Comparison of ENCODE assay signal across 11 mouse cellular contexts in the genomic region with DNA sequence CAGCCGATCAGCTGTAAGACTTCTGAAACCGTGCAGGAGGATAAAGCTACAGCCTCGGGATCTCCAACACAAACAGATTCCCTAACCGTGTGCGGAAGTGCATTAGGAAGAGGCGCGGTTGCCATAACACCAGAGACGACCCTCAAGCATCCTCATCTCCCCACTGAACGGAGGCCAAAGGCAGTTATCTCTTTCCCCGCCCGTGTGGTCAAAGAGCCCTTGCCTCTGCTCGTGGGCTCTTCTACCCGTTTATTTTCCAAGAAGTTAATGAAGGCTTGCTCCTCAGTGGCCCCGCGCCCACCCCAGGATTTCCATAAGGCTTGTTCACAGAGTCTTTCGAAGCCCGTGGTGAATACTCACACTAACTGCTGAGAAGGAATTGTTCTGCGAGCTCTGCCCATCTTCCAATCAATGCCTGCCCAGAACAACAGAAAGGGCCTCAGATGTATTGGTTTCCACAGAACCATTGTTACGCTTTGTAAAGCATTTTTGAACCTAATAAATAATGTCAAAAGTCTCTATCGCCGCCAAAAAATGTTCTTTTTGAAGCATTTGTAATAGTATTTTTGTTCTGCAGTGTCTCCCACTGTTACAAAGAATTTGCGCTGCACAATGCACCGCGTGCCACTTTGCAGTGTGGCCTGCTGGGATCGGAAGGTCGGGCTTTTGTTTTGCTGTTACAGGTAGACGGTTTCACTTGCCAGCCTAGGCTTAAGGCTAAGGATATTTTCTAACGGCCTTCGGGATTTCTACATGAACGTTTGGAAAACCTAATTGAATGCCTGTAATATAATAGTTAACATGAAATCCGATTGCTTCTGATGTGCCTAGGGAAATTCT.
A peak's percentile ranks its signal among the peaks of the same experiment; 100 is the strongest.
DNase-seq lines count a peak whose midpoint lies in the region; ATAC-seq and TF ChIP-seq lines count a peak whose summit lies in the region.
"Had no signal": no experiment of that assay in that cellular context is flagged by ENCODE, and none has a peak within 500 bp of the region (broad histone marks: within the 10 kb centered on the region; RNA-seq: fewer than 3 reads in every experiment).

No protein-coding gene starts in this region.

- no peaks in the 10 kb centered on the region for H3K4me1 ChIP-seq in embryonic facial prominence, embryonic 15.5 days
- H3K4me1 ChIP-seq in hindbrain, embryonic 15.5 days (replicated peaks): peaks cover 11% of the 10 kb centered on the region
- H3K4me1 ChIP-seq in neural tube, embryonic 11.5 days (ENCODE audit: control insufficient read depth, insufficient read depth, low read length): no peaks in the 10 kb centered on the region
- no peaks in the 10 kb centered on the region for H3K4me1 ChIP-seq in stomach, postnatal 0 days (replicated peaks; ENCODE audit: control insufficient read depth, insufficient read depth)

- no peak overlapping the region for H3K27ac ChIP-seq in embryonic facial prominence, embryonic 15.5 days (replicated peaks)
- H3K27ac ChIP-seq in hindbrain, embryonic 15.5 days (replicated peaks): no peak overlapping the region
- H3K27ac ChIP-seq in neural tube, embryonic 11.5 days (ENCODE audit: low read depth, low read length): no peak overlapping the region
- H3K27ac ChIP-seq in stomach, postnatal 0 days (replicated peaks): no peak overlapping the region
- H3K27ac ChIP-seq: gastrocnemius, adult 2 months had no signal

- DNase-seq in embryo, embryonic 10 days (ENCODE audit: low spot score): peak; percentile 61
- DNase-seq in neural tube, embryonic 11.5 days (ENCODE audit: low spot score): peak; percentile 67
- no peak for DNase-seq in adipocyte (ENCODE audit: low spot score)
- no peak for DNase-seq in right cerebral cortex, postnatal 25 days
- no peak for DNase-seq in stomach, postnatal 0 days (ENCODE audit: low spot score)
- DNase-seq: gastrocnemius, adult 2 months; heart, postnatal 14 days; kidney, postnatal 25 days had no signal

- WGBS in embryonic facial prominence, embryonic 15.5 days: 55% methylated on average over 31 of the region's 31 CpGs
- 9% methylated on average over 31 of the region's 31 CpGs for WGBS in hindbrain, embryonic 15.5 days
- WGBS in neural tube, embryonic 11.5 days: 34% methylated on average over 31 of the region's 31 CpGs
- WGBS in stomach, postnatal 0 days: 61% methylated on average over 31 of the region's 31 CpGs

- no peak overlapping the region for H3K9ac ChIP-seq in embryonic facial prominence, embryonic 15.5 days
- no peak overlapping the region for H3K9ac ChIP-seq in hindbrain, embryonic 15.5 days
- peak overlapping the region; percentile 29 for H3K9ac ChIP-seq in neural tube, embryonic 11.5 days (ENCODE audit: low read length)
- no peak overlapping the region for H3K9ac ChIP-seq in stomach, postnatal 0 days (ENCODE audit: low read length)

- no peak overlapping the region for H3K4me3 ChIP-seq in embryonic facial prominence, embryonic 15.5 days (replicated peaks)
- peak overlapping the region; percentile 20 for H3K4me3 ChIP-seq in hindbrain, embryonic 15.5 days
- H3K4me3 ChIP-seq in neural tube, embryonic 11.5 days (ENCODE audit: low read depth, low read length): no peak overlapping the region
- H3K4me3 ChIP-seq in stomach, postnatal 0 days (ENCODE audit: low read depth, low read length): no peak overlapping the region
- H3K4me3 ChIP-seq: gastrocnemius, adult 2 months had no signal

- no peaks in the 10 kb centered on the region for H3K27me3 ChIP-seq in embryonic facial prominence, embryonic 15.5 days
- H3K27me3 ChIP-seq in hindbrain, embryonic 15.5 days: no peaks in the 10 kb centered on the region
- no peaks in the 10 kb centered on the region for H3K27me3 ChIP-seq in neural tube, embryonic 11.5 days (ENCODE audit: control insufficient read depth, insufficient read depth, low read length)
- H3K27me3 ChIP-seq in stomach, postnatal 0 days (ENCODE audit: control insufficient read depth, insufficient read depth, low read length): no peaks in the 10 kb centered on the region

- no peaks in the 10 kb centered on the region for H3K36me3 ChIP-seq in embryonic facial prominence, embryonic 15.5 days
- no peaks in the 10 kb centered on the region for H3K36me3 ChIP-seq in hindbrain, embryonic 15.5 days
- H3K36me3 ChIP-seq in neural tube, embryonic 11.5 days (ENCODE audit: control insufficient read depth, insufficient read depth, low read length): no peaks in the 10 kb centered on the region; the same call in 1 of the 2 replicates
- no peaks in the 10 kb centered on the region for H3K36me3 ChIP-seq in stomach, postnatal 0 days (ENCODE audit: control insufficient read depth, insufficient read depth, low read length)

- no peaks in the 10 kb centered on the region for H3K9me3 ChIP-seq in embryonic facial prominence, embryonic 15.5 days (replicated peaks)
- no peaks in the 10 kb centered on the region for H3K9me3 ChIP-seq in hindbrain, embryonic 15.5 days
- no peaks in the 10 kb centered on the region for H3K9me3 ChIP-seq in neural tube, embryonic 11.5 days (ENCODE audit: control insufficient read depth, low read length)
- no peaks in the 10 kb centered on the region for H3K9me3 ChIP-seq in stomach, postnatal 0 days (ENCODE audit: control insufficient read depth, low read length)

- peak overlapping the region; percentile 28 for H3K4me2 ChIP-seq in embryonic facial prominence, embryonic 15.5 days (replicated peaks)
- peak overlapping the region; percentile 50 for H3K4me2 ChIP-seq in hindbrain, embryonic 15.5 days
- peak overlapping the region; percentile 25; the same call in 1 of the 2 replicates for H3K4me2 ChIP-seq in neural tube, embryonic 11.5 days (ENCODE audit: low read depth)
- no peak overlapping the region for H3K4me2 ChIP-seq in stomach, postnatal 0 days (replicated peaks; ENCODE audit: low read depth)

- ATAC-seq in embryonic facial prominence, embryonic 15.5 days (ENCODE audit: insufficient number of reproducible peaks, low FRiP score, low TSS enrichment, low read depth): no peak
- peak; percentile 72 for ATAC-seq in hindbrain, embryonic 15.5 days (ENCODE audit: low FRiP score, low read depth)
- ATAC-seq in neural tube, embryonic 11.5 days (ENCODE audit: insufficient read depth, low FRiP score, low TSS enrichment): peak; percentile 64
- ATAC-seq in stomach, postnatal 0 days (ENCODE audit: low FRiP score, low TSS enrichment): no peak
- ATAC-seq: activated CD4-positive, CD25-positive, alpha-beta regulatory T cell, adult 4 months had no signal

- no peak for TF ChIP-seq EP300 in stomach, postnatal 0 days (optimal IDR thresholded peaks at IDR 0.05)

- TF ChIP-seq CTCF in stomach, postnatal 0 days (IDR thresholded peaks at IDR 0.05; ENCODE audit: low read depth): no peak

Comparison
In these comparisons a context has a peak if more than half of its experiments do, and no peak if none do; other contexts are left out.
1. DNase-seq: peak in embryo, embryonic 10 days (single experiment) and neural tube, embryonic 11.5 days (single experiment); none in adipocyte (single experiment), right cerebral cortex, postnatal 25 days (single experiment) and stomach, postnatal 0 days (single experiment).
2. ATAC-seq: peak in hindbrain, embryonic 15.5 days (single experiment) and neural tube, embryonic 11.5 days (single experiment); none in embryonic facial prominence, embryonic 15.5 days (single experiment) and stomach, postnatal 0 days (single experiment).